Mouse (Mus musculus) lung, adult 2 months (tissue): ENCODE measurements around the gene Snx29.
"Not testable (repeated sequence)": the region's sequence is repeated elsewhere in the genome, so short reads cannot be mapped to it uniquely, and the experiment has no call there.

Experiments used
- CTCF ChIP-seq: fragments of 200-500 bp; IDR thresholded peaks from 2 replicates; pipeline ENCODE4 v1.5.1; 2011; ENCODE audit warnings: mild to moderate bottlenecking, low read length, control low read depth; ENCODE audit not compliant: insufficient read depth
- POLR2A ChIP-seq: fragments of 200-500 bp; IDR thresholded peaks from 2 replicates; pipeline ENCODE4 v1.6.1; 2011; ENCODE audit warnings: low read depth, mild to moderate bottlenecking, control low read depth, low read length, borderline replicate concordance; ENCODE audit errors: extremely low read depth

DNA sequence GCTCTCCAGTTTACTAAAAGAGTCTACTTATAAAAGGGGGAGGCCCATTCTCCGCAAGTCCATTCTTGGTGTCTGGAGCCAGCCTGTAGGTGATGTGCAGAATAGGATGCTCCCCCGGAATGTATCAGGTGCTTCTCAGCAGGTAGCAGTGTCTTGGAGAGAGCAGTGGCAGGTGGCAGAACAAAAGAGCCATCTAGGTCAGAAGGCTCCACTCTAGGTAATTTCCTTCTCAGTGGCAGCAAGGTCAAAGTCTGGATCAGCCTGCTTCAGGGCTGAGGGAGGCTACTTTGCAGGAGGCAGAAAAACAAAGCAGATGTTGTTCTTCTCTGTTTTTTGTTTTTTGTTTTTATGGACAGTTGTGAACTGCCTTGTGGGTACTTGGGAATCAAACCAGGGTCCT is 37.9 kb downstream of the Snx29 start:
- not testable (repeated sequence) for TF ChIP-seq POLR2A, CTCF
